Mouse (Mus musculus): ENCODE measurements at regions not wholly inside any gene's neighbourhood (a gene's known extent, or its start where the extent isn't known, plus 50 kb on each side); places are given as distances from the start of the nearest gene placed in this dataset.

DNA sequence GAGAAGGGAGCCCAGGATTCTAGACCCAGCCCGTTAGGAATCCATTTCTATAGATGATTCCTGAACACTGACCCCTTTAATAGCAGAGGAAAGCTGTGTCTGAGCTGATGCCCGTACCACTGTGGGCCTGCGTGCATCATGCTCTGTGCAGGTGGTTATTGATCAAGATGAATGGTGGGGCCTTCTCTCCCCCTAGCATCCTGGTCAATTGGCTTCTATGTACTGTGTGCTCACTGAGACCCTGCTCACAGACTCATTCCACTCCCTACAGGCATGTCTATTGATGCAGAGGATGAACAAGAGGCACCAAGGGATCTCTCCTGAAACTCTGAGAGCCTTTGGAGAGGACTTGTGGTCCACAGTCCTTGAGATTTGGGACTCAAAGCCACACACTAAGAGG is 260.5 kb downstream of the Matn1 start:
- Histone ChIP-seq H3K36me3 (ENCODE audit: control insufficient read depth, insufficient read depth, low read length) (no peaks in the 10 kb centered on the region), H3K9me3 (ENCODE audit: control insufficient read depth, low read depth, low read length) (no peaks in the 10 kb centered on the region), H3K27me3 (ENCODE audit: control insufficient read depth, insufficient read depth, low read length) (no peaks in the 10 kb centered on the region), H3K4me3 (ENCODE audit: low read depth, low read length) (no peak overlapping the region), H3K4me1 (ENCODE audit: control insufficient read depth, insufficient read depth, low read length) (no peaks in the 10 kb centered on the region), H3K27ac (ENCODE audit: low read length) (no peak overlapping the region), H3K4me2 (replicated peaks; ENCODE audit: low read depth, low read length) (no peak overlapping the region), H3K9ac (replicated peaks; ENCODE audit: low read depth, low read length) (no peak overlapping the region)
- WGBS, result 82% methylated on average over 3 of the region's 3 CpGs
- no peak for ATAC-seq (ENCODE audit: insufficient number of reproducible peaks, insufficient read depth, low FRiP score, low read depth)

- no peaks in the 10 kb centered on the region for H3K4me1 ChIP-seq (ENCODE audit: control insufficient read depth, insufficient read depth, low read length)
- H3K9me3 ChIP-seq (ENCODE audit: control insufficient read depth, low read depth, low read length), result no peaks in the 10 kb centered on the region
- H3K36me3 ChIP-seq (ENCODE audit: control insufficient read depth, insufficient read depth, low read length), result no peaks in the 10 kb centered on the region
- H3K27me3 ChIP-seq (ENCODE audit: control insufficient read depth, insufficient read depth, low read length), result no peaks in the 10 kb centered on the region
- no peak for ATAC-seq (ENCODE audit: insufficient number of reproducible peaks, insufficient read depth, low FRiP score, low read depth)
- 76% methylated on average over 2 of the region's 2 CpGs for WGBS
- no peak overlapping the region for H3K9ac ChIP-seq (replicated peaks; ENCODE audit: low read depth, low read length)
- no peak overlapping the region for H3K4me2 ChIP-seq (replicated peaks; ENCODE audit: low read depth, low read length)
- no peak overlapping the region for H3K27ac ChIP-seq (ENCODE audit: low read length)
- H3K4me3 ChIP-seq (ENCODE audit: low read depth, low read length), result no peak overlapping the region
These were observed 260.9 kb downstream of the Matn1 start for GRCm38 (mm10) chr4:131205127-131205526.

DNA sequence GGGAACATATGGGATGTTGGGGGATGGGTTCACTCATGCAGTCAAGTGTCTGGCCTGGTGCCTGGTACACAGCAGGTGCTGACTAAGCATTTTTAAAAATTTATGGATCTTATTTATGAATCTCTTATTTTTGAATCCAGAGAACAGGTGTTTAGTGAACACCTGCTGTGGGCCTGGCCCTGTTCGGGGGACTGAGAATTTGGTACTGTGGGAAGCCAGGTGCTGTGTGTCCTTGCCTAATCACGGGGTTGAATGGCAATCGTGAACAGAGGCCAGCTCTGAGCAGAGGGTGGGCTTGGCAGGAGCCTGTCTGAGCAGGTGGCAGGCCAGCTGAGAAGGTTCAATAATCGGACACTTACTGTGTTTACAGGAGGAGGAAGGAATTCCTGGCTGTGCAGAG is 261.5 kb downstream of the Matn1 start:
- no peak for ATAC-seq (ENCODE audit: insufficient number of reproducible peaks, insufficient read depth, low FRiP score, low read depth)
- WGBS, result 30% methylated on average over 4 of the region's 4 CpGs
- Histone ChIP-seq H3K4me3 (ENCODE audit: low read depth, low read length) (no peak overlapping the region), H3K36me3 (ENCODE audit: control insufficient read depth, insufficient read depth, low read length) (no peaks in the 10 kb centered on the region), H3K27ac (ENCODE audit: low read length) (no peak overlapping the region), H3K4me1 (ENCODE audit: control insufficient read depth, insufficient read depth, low read length) (no peaks in the 10 kb centered on the region), H3K4me2 (replicated peaks; ENCODE audit: low read depth, low read length) (no peak overlapping the region), H3K9ac (replicated peaks; ENCODE audit: low read depth, low read length) (no peak overlapping the region), H3K9me3 (ENCODE audit: control insufficient read depth, low read depth, low read length) (peaks cover under 1% of the 10 kb centered on the region; the same call in 1 of the 2 replicates), H3K27me3 (ENCODE audit: control insufficient read depth, insufficient read depth, low read length) (no peaks in the 10 kb centered on the region)

DNA sequence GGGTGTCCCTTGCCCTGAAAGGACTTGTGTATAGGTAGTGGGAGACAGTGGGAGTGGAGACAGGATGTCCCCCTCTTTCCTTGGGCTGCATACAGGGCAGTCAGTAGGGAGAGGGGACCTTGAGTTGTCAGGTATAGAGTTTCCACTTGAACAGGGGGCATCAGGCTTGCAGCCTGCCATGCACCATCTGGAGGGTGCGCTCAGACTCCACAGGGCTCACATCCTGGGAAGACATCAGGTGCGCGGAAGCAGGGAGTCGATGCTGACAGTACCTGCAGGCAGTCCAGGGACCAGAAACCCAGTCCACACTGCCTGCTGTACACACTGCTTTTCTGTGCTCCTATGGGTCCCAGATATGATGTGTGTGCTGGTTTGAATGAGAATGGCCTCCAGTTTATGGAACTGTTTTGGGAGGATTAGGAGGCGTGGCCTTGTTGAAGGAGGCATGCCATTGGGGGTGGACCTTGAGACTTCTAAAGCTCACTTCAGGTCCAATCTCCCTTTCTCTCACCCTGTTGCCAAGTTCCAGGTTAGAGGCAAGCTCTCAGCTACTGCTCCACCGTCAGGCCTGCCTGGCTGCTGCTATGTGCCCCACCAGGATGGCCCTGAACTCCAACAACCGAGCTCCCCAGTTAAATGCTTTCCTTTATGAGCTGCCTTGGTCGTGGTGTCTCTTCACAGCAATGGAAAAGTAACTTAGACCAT is 262.1 kb downstream of the Matn1 start:
- Histone ChIP-seq H3K4me3 (ENCODE audit: low read depth, low read length) (no peak overlapping the region), H3K27ac (ENCODE audit: low read length) (no peak overlapping the region), H3K27me3 (ENCODE audit: control insufficient read depth, insufficient read depth, low read length) (no peaks in the 10 kb centered on the region), H3K36me3 (ENCODE audit: control insufficient read depth, insufficient read depth, low read length) (no peaks in the 10 kb centered on the region), H3K4me1 (ENCODE audit: control insufficient read depth, insufficient read depth, low read length) (no peaks in the 10 kb centered on the region), H3K9me3 (ENCODE audit: control insufficient read depth, low read depth, low read length) (peaks cover 6% of the 10 kb centered on the region; the same call in 1 of the 2 replicates), H3K4me2 (replicated peaks; ENCODE audit: low read depth, low read length) (no peak overlapping the region), H3K9ac (replicated peaks; ENCODE audit: low read depth, low read length) (no peak overlapping the region)
- WGBS, result 90% methylated on average over 8 of the region's 8 CpGs
- ATAC-seq (ENCODE audit: insufficient number of reproducible peaks, insufficient read depth, low FRiP score, low read depth), result no peak

DNA sequence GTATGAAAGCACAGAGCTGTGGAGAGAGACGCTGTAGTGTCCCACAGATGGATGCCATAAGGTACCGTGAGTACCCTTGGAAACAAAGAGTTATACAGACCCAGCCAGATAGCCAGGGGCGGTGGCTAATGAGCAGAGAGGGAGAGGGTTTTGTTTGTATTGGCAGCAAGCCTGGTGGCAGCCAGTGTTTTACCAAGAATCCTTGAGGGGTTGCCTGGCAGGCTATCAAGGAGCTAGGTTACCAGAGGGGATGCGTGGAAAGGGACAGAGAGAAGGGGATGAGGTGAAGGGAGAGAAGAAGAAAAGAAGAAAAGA is 262.7 kb downstream of the Matn1 start:
- Histone ChIP-seq H3K4me1 (ENCODE audit: control insufficient read depth, insufficient read depth, low read length) (no peaks in the 10 kb centered on the region), H3K9ac (replicated peaks; ENCODE audit: low read depth, low read length) (no peak overlapping the region), H3K4me2 (replicated peaks; ENCODE audit: low read depth, low read length) (no peak overlapping the region), H3K27me3 (ENCODE audit: control insufficient read depth, insufficient read depth, low read length) (no peaks in the 10 kb centered on the region), H3K36me3 (ENCODE audit: control insufficient read depth, insufficient read depth, low read length) (no peaks in the 10 kb centered on the region), H3K9me3 (ENCODE audit: control insufficient read depth, low read depth, low read length) (peaks cover 6% of the 10 kb centered on the region; the same call in 1 of the 2 replicates), H3K27ac (ENCODE audit: low read length) (no peak overlapping the region), H3K4me3 (ENCODE audit: low read depth, low read length) (no peak overlapping the region)
- WGBS, result 58% methylated on average over 4 of the region's 4 CpGs
- ATAC-seq (ENCODE audit: insufficient number of reproducible peaks, insufficient read depth, low FRiP score, low read depth), result no peak

GRCm38 (mm10) chr4:131207249-131207648 is 263.1 kb downstream of the Matn1 start:
- no peaks in the 10 kb centered on the region for H3K36me3 ChIP-seq (ENCODE audit: control insufficient read depth, insufficient read depth, low read length)
- 65% methylated on average over 2 of the region's 2 CpGs for WGBS
- H3K9me3 ChIP-seq (ENCODE audit: control insufficient read depth, low read depth, low read length), result peaks cover 6% of the 10 kb centered on the region; the same call in 1 of the 2 replicates
- H3K9ac ChIP-seq (replicated peaks; ENCODE audit: low read depth, low read length), result no peak overlapping the region
- no peaks in the 10 kb centered on the region for H3K27me3 ChIP-seq (ENCODE audit: control insufficient read depth, insufficient read depth, low read length)
- H3K4me1 ChIP-seq (ENCODE audit: control insufficient read depth, insufficient read depth, low read length), result no peaks in the 10 kb centered on the region
- ATAC-seq (ENCODE audit: insufficient number of reproducible peaks, insufficient read depth, low FRiP score, low read depth), result no peak
- H3K4me2 ChIP-seq (replicated peaks; ENCODE audit: low read depth, low read length), result no peak overlapping the region
- H3K4me3 ChIP-seq (ENCODE audit: low read depth, low read length), result no peak overlapping the region
- no peak overlapping the region for H3K27ac ChIP-seq (ENCODE audit: low read length)

DNA sequence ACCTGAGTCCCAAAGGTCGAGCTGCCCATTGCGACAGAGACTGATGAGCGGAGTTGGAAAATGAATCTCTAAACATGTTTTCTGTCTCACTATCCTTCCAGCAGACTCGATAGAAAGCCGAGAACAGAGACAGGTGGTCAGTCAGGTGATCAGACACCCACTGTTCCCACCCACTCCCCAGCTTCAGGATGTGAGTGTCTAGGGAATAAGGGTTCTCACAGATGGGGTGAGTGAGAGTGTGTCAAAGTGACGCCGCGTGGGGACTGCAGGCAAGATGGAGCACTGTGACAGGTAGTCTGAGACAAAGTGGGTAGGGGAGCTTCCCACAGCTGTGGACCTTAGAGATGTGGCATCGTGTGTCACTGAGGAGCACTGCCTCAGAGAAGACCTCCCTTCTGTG is 264.0 kb downstream of the Matn1 start:
- Histone ChIP-seq H3K4me3 (ENCODE audit: low read depth, low read length) (no peak overlapping the region), H3K9ac (replicated peaks; ENCODE audit: low read depth, low read length) (no peak overlapping the region), H3K27me3 (ENCODE audit: control insufficient read depth, insufficient read depth, low read length) (no peaks in the 10 kb centered on the region), H3K4me1 (ENCODE audit: control insufficient read depth, insufficient read depth, low read length) (no peaks in the 10 kb centered on the region), H3K9me3 (ENCODE audit: control insufficient read depth, low read depth, low read length) (peaks cover 6% of the 10 kb centered on the region; the same call in 1 of the 2 replicates), H3K36me3 (ENCODE audit: control insufficient read depth, insufficient read depth, low read length) (no peaks in the 10 kb centered on the region), H3K27ac (ENCODE audit: low read length) (no peak overlapping the region), H3K4me2 (replicated peaks; ENCODE audit: low read depth, low read length) (no peak overlapping the region)
- no peak for ATAC-seq (ENCODE audit: insufficient number of reproducible peaks, insufficient read depth, low FRiP score, low read depth)
- 60% methylated on average over 9 of the region's 9 CpGs for WGBS

DNA sequence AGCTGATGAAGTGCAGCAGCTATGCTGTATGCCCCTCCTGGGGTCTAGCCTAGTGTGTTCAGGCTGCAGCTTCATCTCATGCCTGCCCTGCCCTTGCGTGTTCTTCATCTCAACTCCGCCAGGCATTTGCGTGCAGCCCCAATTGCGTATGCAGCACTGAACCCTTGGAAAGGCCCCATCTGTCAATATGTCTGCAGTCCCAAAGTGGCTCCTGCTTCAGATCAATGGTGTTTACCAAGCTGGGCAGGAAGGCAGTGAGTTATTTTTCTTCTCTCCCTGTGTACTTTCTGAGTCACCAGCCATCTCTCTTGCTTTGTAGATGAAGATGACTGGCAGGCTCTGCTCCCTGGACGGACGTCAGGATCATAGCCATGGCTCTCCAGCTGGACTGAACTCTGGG is 264.5 kb downstream of the Matn1 start:
- Histone ChIP-seq H3K36me3 (ENCODE audit: control insufficient read depth, insufficient read depth, low read length) (no peaks in the 10 kb centered on the region), H3K9me3 (ENCODE audit: control insufficient read depth, low read depth, low read length) (peaks cover 6% of the 10 kb centered on the region; the same call in 1 of the 2 replicates), H3K27me3 (ENCODE audit: control insufficient read depth, insufficient read depth, low read length) (no peaks in the 10 kb centered on the region), H3K4me2 (replicated peaks; ENCODE audit: low read depth, low read length) (no peak overlapping the region), H3K4me1 (ENCODE audit: control insufficient read depth, insufficient read depth, low read length) (no peaks in the 10 kb centered on the region), H3K4me3 (ENCODE audit: low read depth, low read length) (no peak overlapping the region), H3K9ac (replicated peaks; ENCODE audit: low read depth, low read length) (no peak overlapping the region), H3K27ac (ENCODE audit: low read length) (no peak overlapping the region)
- 52% methylated on average over 6 of the region's 6 CpGs for WGBS
- ATAC-seq (ENCODE audit: insufficient number of reproducible peaks, insufficient read depth, low FRiP score, low read depth), result no peak

DNA sequence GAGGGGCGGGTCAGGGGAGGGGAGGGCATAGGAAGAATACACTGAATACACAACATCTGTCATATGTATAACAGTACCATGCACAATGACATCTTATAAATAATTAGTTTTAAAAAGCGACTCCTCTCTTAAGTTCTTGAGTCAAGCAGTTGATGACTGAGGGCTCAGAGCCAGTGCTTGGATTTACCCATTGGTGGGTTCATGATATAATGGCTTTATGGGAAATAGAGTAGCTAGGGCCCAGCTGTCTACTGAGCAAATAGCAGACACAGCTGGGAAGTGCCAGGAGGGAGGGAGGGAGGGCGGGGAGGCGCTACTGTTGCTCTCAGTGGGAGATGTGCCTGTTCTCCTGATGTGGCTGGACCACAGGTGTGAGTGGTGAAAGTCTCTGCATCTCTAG is 268.5 kb downstream of the Matn1 start:
- H3K4me2 ChIP-seq (replicated peaks; ENCODE audit: low read depth, low read length), result no peak overlapping the region
- no peak for ATAC-seq (ENCODE audit: insufficient number of reproducible peaks, insufficient read depth, low FRiP score, low read depth)
- H3K9ac ChIP-seq (replicated peaks; ENCODE audit: low read depth, low read length), result no peak overlapping the region
- peaks cover 6% of the 10 kb centered on the region; the same call in 1 of the 2 replicates for H3K9me3 ChIP-seq (ENCODE audit: control insufficient read depth, low read depth, low read length)
- no peak overlapping the region for H3K27ac ChIP-seq (ENCODE audit: low read length)
- H3K27me3 ChIP-seq (ENCODE audit: control insufficient read depth, insufficient read depth, low read length), result no peaks in the 10 kb centered on the region
- 37% methylated on average over 4 of the region's 4 CpGs for WGBS
- no peak overlapping the region for H3K4me3 ChIP-seq (ENCODE audit: low read depth, low read length)
- H3K4me1 ChIP-seq (ENCODE audit: control insufficient read depth, insufficient read depth, low read length), result no peaks in the 10 kb centered on the region
- no peaks in the 10 kb centered on the region for H3K36me3 ChIP-seq (ENCODE audit: control insufficient read depth, insufficient read depth, low read length)
